Mouse (Mus musculus): Measurements from ENCODE around the gene Mia2.
A peak's percentile ranks its signal among the peaks of the same experiment; 100 is the strongest.

Gene Mia2

DNA sequence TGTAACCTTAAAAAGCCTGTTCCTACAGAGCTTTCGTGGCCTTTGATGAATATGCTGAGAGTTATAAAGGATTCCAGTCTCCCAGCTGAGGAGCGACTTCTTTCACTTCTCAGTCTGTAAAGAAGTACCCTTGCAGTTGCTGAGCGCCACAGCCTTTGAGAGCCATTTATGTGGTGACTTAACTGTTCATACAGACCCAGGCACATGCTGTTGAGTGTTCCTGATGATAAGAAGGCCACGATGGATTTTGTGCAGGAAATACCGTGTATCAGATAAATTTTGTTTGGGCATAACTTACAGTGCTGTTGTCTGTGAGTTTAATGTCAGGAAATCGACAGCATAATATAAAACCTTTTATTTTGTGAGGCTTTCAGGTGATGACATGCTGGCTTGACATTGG, 68.9 kb downstream of the Mia2 start:
- DNase-seq (ENCODE audit: low read depth, low spot score): no peak

GRCm38 (mm10) chr12:59166557-59166956, 71.0 kb downstream of the Mia2 start:
- DNase-seq (ENCODE audit: low read depth, low spot score): no peak

DNA sequence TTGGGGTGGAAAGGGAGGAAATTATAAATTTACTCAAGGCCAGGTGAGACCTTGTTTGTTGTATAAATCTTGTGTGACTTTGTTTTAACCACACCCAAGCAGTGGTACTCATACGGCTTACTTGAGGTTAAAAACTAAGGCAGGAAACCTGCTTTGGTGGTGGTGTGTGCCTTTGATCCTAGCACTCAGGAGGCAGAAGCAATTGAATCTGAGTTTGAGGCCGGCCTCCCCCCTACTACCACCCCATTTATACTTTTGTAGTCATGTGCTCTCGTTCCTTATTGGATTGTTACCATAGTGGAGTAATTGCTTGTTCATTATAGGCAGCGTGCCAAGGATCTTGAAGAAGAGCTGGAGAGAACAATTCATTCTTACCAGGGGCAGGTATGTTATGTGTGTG, 74.3 kb downstream of the Mia2 start:
- DNase-seq (ENCODE audit: low read depth, low spot score): no peak

- no peak for DNase-seq (ENCODE audit: low read depth, low spot score)
Measured at GRCm38 (mm10) chr12:59177814-59178213, 82.2 kb downstream of the Mia2 start.

DNA sequence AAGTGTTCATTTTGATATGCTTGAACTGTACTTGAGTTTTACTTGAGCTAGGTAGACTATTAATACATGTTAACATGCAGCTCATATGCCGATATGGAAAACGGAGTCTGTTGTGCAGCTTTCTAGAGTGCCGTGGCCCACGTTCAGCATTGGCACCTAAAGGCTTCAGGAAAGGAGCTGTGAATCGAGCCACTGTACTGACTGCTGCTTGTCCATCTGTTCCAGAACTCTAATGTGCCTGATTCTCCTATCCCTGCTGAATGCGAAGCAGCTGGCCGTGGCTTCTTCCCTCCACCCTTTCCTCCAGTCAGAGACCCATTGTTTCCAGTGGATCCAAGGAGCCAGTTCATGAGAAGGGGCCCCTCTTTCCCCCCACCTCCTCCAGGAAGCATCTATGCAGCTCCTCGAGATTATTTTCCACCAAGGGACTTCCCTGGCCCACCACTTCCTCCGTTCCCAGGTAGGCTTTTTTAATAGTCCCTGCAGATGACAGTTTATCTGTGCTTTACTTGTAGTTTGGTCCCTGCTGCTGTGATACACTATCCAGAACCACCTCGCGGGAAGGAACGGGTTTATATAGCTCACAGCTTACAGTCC, 92.6 kb downstream of the Mia2 start:
- DNase-seq (ENCODE audit: low read depth, low spot score): no peak

DNA sequence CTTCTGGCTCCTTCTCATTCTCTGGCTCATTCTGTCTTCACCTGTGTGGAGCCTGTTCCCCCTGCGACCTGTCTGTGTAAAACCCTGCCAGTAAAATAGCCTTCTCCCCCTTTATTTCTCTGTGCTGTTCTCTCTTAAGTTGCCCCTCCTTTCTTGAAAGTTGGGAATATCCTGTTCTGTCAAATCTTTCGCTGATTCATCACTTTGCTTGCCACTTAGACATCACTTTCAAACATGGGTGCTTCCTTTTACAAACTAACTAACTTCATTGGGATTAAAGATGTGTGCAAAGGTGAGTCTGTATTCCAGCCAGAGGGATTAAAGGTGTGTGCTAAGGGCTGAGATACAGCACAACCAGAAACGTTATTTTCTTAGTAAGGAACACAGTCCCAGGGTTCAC, 98.0 kb downstream of the Mia2 start:
- no peak for DNase-seq (ENCODE audit: low read depth, low spot score)

DNA sequence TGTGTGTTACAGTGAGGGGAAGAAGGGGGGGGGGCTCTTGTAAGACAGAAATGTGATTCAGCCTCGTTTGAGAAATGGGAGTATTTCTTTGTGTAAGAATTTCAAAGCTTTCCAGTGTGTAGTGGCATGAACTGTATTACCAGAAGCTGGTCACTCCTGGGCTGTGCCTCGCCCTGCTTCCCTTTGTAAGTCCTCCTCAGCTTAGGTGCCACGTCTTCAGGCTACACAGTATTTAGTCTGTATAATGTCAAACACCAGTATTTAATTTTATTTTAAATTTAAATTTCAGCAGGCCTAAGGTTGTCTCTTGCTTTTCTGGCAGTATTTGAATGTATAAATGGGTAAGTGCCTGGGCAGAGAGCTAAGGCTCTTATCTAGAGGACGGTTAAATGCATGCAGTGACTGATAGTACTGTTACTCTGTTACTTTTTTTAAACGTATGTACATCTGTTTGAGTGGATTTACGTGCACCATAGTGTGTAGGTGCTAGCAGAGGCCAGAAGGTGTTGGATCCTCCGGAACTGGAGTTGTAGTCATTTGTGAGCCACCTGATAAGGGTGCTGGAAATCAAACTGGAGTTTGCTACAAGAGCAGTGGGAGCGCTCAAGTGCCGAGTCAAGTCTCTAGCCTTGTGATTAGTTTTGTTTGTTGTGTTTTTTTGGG, 98.9 kb downstream of the Mia2 start:
- DNase-seq (ENCODE audit: low read depth, low spot score): no peak

- DNase-seq (ENCODE audit: low read depth, low spot score): no peak
Measured at GRCm38 (mm10) chr12:59195065-59195464, 99.5 kb downstream of the Mia2 start.

GRCm38 (mm10) chr12:59195941-59196340, 100.3 kb downstream of the Mia2 start:
- DNase-seq (ENCODE audit: low read depth, low spot score): no peak

DNA sequence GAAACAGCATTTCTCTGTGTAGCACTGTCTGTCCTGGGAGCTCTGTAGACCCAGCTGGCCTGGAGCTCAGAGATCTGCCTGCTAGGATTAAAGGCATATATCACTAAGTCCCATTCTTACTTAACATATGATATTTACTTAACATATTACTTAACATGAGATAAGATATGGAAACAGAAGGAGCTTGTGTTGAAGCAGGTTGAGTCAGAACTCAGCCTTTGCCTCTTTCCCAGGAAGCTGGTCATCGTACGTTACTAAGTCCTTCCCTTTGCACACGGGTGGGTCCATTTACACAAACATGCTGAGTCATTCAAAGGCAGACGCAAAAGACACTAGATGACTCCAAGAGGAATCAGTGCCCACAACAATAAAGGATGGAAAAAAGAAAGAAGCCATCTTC, 103.2 kb downstream of the Mia2 start:
- DNase-seq (ENCODE audit: low read depth, low spot score): no peak

DNA sequence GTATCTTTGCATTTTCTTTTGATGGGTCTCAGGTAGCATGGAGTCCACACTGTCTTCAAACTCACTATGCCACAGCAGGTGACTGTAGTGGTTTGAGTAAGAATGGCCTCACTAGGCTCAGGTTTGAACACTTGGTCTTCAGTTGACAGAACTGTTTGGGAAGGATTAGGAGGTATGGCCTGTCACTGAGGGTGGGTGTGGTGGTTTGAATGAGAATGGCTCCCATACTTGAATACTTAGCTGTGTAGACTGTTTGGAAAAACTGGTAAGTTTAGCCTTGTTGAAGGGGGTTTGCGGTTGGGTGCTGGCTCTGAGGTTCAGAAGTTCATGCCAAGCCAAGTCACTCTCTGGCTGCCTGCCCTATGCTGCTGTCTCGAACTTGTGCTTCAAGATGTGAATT, 103.8 kb downstream of the Mia2 start:
- DNase-seq (ENCODE audit: low read depth, low spot score): no peak

GRCm38 (mm10) chr12:59205571-59205970, 110.0 kb downstream of the Mia2 start:
- DNase-seq (ENCODE audit: low read depth, low spot score): no peak

GRCm38 (mm10) chr12:59206208-59206999, 110.8 kb downstream of the Mia2 start:
- DNase-seq (ENCODE audit: low read depth, low spot score): no peak

DNA sequence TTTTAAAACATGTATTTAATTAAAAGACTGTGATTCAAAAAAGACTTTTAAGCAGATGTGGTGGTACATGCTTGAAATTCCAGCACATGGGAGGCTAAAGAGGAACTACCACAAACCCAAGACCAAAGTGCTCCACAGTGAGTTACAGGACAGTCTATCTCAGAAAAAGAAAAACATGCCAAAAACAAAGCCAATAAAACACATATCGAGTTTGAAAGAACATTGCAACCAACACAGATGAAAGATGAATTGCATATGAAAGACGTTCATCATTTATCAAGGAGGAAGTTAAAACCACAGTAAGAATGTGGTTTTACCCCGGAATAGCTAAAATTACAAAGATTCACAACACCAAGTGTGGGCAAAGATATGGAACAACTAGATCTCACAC, 111.4 kb downstream of the Mia2 start:
- DNase-seq (ENCODE audit: low read depth, low spot score): no peak

DNA sequence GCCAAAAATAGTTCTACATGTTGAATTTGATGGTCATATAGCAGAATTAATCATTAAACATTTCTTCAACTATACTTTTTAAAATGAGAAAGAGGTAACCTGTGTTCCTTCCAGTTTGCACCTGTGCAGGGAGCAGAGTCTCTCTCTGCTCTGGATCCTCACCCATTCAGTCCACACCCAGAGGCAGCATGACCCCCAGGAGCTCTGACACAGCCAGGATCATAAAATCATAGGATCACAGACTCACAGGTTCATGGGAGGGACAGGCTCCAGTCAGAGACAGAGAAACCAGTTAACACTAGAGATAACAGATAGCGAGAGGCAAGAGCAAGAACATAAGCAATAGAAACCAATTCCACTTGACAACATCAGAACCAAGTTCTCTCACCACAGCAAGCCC, 112.2 kb downstream of the Mia2 start:
- no peak for DNase-seq (ENCODE audit: low read depth, low spot score)

GRCm38 (mm10) chr12:59216176-59216575, 120.6 kb downstream of the Mia2 start:
- DNase-seq (ENCODE audit: low read depth, low spot score): no peak

- DNase-seq (ENCODE audit: low read depth, low spot score): no peak
Measured at GRCm38 (mm10) chr12:59216676-59217266, 121.2 kb downstream of the Mia2 start.

GRCm38 (mm10) chr12:59217331-59217730, 121.7 kb downstream of the Mia2 start:
- no peak for DNase-seq (ENCODE audit: low read depth, low spot score)

- no peak for DNase-seq (ENCODE audit: low read depth, low spot score)
Measured at GRCm38 (mm10) chr12:59218640-59219321, 123.2 kb downstream of the Mia2 start.

GRCm38 (mm10) chr12:59219325-59220225, 124.0 kb downstream of the Mia2 start, which contains the start of gene Fbxo33:
Gene Fbxo33, minus strand, starts transcription at chr12:59219725.
- DNase-seq (ENCODE audit: low read depth, low spot score): peak; percentile 98

DNA sequence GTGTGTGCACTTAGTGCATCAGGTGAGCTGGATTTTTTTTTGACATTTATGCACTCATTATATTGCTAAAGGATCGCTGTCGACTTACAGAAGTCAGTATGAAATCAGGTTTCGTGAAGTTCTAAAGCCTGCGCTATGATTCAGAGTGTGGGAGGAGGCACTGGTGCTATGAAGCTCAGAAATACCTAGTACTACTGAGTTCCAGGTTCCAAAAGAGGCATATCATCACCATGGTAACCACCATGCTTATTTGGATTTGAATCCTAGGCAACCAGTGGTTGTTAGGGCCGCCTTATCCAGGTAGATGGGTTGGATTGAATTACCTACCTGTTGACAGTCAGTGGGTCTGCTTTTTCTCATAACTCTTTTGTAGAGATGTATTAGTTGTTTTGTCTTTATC, 132.8 kb downstream of the Mia2 start:
- no peak for DNase-seq (ENCODE audit: low read depth, low spot score)
